Mouse (Mus musculus) right cerebral cortex, postnatal 4 days (tissue): ENCODE measurements at regions not wholly inside any gene's neighbourhood (a gene's known extent, or its start where the extent isn't known, plus 50 kb on each side); places are given as distances from the start of the nearest gene placed in this dataset.

Experiments
- DNase-seq: peaks from one replicate; pipeline ENCODE4 v3.0.0-alpha.2; 2022

DNA sequence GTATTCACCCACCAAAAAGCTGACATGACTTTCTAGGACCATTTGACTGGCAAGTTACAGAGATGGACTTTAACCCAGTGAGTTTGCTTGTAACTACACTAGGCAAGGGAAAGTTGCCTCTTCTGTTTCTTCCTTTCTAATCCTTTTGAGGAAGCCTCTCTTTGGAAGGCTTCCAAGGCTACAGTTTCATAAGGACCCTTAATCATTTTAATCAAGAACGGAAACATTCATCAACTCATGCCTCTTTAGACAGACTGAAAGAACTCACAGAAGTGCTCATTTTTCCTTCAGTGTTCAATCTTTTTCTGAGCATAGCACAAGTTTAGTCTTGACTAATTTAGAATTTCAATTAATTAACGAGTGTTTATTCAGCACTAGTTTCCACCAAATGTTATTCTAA lies 84.2 kb downstream of the Ddx1 start:
- DNase-seq, result no peak

DNA sequence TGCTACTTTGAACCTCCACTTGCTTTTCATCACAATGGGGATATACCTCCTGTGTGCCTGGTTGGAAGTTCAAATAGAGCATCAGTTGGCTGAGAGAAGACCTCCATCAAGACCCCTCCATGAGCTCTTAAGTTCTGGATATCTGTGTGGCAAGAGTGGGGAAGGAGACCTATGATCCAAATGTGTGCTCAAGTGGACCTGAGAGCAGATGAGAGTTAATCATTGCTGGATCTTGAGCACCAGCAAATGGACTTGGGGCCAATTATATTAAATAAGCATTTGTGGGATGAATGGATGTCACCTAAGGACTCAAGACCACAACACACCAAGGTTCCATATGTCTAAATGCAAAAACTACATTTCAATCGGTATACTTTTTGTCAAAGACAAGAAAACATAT lies 88.0 kb downstream of the Ddx1 start:
- no peak for DNase-seq

DNA sequence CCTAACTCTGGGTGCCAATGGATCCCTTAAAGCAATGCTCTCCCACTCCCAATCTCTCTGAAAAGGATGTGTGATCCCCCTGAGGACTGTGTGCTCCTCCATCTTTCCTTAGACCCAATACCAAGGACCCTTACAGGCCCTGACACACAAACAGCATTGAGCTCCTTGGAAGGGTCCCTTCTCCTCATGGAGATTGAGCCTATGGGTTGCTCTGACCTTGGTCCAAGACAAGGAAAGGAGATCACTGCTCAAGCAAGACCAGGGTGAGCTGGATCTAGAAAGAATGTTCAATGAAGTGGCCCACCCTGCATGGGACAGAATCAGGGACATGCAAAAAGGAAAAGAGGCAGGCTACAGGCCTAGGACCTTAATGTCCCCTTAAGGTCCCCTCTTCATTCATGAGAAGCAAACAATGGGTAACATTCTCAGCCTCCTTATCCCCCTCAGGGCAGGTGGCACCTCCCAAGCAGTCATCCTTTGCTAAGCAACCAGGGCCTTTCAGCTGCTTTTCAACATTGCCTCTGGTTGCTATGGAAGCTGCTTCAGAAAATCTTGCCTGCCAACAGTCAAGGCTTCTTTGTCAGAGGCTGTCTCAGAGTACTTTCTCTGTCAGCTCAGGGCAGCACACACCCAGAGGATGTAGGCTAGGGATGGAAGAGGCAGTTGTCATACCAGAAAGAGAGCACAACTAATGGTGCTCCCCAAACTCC lies 89.5 kb downstream of the Ddx1 start:
- peak; percentile 23 for DNase-seq

- DNase-seq, result no peak
These were observed 91.2 kb downstream of the Ddx1 start for GRCm38 (mm10) chr12:13157666-13158381.

GRCm38 (mm10) chr12:13157089-13157488 lies 91.9 kb downstream of the Ddx1 start:
- DNase-seq, result no peak

GRCm38 (mm10) chr12:13150751-13151150 lies 98.3 kb downstream of the Ddx1 start:
- no peak for DNase-seq

DNA sequence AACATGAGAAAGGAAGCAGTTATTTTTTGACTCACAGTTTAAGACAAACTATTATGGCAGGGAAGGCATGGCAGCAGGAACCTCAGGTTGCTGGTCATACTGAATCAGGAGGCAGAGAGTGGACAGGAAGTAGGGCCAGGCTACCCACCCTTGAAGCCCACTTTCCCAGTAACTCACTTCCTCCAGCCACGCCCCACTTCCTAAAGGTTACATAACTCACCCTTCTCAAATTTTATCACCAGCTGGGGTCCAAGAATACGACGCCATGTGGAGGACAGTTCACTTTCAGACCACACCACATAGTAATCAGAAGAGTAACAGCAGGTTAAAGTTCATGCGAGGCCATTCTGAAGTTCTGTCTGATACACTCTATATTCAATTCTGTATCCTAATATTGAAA lies 101.8 kb downstream of the Ddx1 start:
- no peak for DNase-seq

GRCm38 (mm10) chr12:13145186-13146115 lies 103.6 kb downstream of the Ddx1 start:
- DNase-seq, result no peak

GRCm38 (mm10) chr12:13144739-13145138 lies 104.3 kb downstream of the Ddx1 start:
- DNase-seq, result peak; percentile 63

- no peak for DNase-seq
These were observed 108.4 kb downstream of the Ddx1 start for GRCm38 (mm10) chr12:13140636-13141035.

DNA sequence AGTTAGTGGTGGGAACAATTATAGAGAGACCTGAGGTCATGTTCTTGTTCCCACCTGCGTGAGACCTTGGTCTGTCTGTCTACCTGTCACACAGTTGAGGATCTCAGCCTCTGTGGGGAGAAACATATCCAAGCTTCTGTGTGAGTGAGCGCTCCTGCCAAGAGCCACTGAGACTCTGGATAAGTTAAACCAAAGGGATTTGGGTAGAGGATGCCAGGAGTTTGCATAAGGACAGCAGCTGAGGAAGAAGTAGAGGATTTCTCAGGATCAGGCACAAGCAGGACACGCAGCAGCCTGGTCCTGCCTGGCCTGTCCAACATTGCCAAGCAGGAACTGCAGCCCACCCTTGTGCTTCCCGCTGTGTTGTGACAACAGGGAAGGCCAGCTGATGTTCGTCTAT lies 109.8 kb downstream of the Ddx1 start:
- no peak for DNase-seq

GRCm38 (mm10) chr12:13134168-13134567 lies 114.8 kb downstream of the Ddx1 start:
- no peak for DNase-seq

- DNase-seq, result peak; percentile 42
These were observed 119.3 kb downstream of the Ddx1 start for GRCm38 (mm10) chr12:13129677-13130082.

DNA sequence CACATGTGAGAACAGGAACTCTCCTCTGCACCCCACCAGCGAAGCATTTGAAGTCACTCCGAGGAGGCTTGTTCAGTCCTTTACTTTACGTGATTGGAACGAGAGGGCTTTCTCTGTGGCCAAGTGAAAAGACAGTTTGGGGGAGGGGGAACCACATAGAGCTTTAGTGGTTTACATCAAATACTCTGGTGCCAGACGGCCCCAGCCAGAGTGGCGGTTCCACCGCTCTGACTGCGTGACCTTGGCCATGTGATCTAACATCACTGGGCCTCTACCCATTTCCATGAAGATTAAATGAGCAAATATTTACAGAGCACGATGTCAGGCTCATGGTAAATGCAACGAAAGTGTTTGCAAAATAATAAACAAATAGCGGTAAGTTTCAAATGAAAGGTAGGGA lies 121.6 kb downstream of the Ddx1 start:
- DNase-seq, result no peak

DNA sequence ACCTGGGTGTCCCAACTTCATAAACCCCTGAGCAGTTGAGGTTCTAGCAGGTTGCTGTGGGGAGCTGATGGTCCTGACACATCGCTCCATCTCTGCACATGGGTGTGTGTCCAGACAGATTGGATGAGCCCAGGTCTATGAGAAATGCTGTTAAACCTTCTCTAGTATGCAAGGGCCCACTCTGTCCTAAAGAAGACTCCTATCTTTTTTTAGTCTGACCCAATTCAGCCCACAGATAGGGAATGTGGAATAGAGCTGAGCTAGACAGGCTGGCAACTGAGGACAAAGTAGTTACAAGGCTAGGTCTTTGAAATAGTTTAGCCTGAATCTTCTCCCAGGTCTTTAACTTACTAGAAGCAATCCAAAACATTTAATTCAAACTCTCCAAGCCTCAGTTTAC lies 124.0 kb downstream of the Ddx1 start:
- DNase-seq, result no peak

GRCm38 (mm10) chr12:13122282-13122681 lies 126.7 kb downstream of the Ddx1 start:
- DNase-seq, result no peak

GRCm38 (mm10) chr12:13120581-13120980 lies 128.4 kb downstream of the Ddx1 start:
- no peak for DNase-seq

GRCm38 (mm10) chr12:13119653-13120052 lies 129.4 kb downstream of the Ddx1 start:
- no peak for DNase-seq

- DNase-seq, result no peak
These were observed 131.0 kb downstream of the Ddx1 start for GRCm38 (mm10) chr12:13118026-13118425.

- no peak for DNase-seq
These were observed 134.7 kb downstream of the Ddx1 start for GRCm38 (mm10) chr12:13114341-13114740.

DNA sequence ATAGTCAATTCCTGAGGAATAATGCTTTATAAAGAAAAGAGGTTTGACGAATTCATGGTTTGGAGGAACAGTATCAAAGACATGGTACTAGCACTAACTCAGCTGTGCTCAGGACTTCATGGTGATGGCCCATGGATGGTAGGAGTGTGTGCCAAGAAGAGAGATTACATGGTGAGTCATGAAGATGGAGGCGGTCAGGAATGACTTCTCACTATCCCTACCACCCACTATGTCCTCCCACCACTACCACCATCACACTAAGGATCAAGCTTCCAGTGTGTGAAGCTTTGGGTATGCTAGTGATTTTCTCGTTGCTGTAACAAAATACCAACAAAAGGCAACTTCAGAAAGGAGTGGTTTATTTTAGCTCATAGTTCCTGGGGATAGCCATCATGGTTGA lies 142.1 kb downstream of the Ddx1 start:
- DNase-seq, result no peak

DNA sequence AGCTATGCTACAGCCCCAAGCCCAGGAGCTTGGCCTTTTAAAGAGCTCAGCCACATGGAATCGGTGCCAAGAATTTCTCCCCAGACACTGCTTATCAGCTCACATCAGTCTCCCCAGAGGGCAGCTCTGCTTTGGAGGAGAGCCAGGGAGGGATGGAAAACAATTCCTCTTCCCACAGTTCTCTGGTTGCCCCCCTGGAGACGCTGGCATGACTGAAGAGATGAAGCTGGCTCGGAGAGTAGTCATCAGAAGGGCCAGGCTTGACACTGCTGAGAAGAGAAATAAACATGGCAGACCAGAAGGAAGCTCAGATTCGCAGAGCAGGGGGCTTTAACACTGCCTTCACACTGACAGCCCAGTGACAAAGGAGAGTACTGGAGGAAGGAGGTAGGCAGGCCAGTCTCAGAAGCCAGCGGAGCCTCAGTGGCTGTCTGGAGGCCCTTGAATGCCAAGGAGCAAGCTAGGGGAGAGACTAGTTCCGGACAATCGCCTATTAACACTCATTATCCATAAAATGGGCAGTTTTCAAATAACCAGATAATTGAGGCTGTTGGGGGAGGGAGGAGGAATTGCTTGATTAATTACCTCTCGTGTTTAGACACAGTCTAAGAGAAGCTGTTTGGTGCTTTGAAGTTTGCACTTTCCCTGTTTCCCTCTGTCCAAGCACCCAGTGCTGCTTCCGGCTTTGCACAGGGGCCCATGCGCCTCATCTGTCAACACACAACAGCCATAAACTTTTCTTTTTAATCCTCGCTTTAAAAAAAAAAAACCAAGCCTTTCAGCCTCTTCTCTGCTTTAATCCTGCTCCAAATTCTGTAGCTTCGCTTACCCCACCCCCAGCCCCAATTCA lies 148.3 kb downstream of the Ddx1 start:
- DNase-seq, result no peak
